Mouse (Mus musculus) right cerebral cortex, postnatal 10 days (tissue): ENCODE measurements around the gene Myo9b.
"Not testable (repeated sequence)": the region's sequence is repeated elsewhere in the genome, so short reads cannot be mapped to it uniquely, and the experiment has no call there.

Experiments used
- DNase-seq, 2 experiments: peaks; one replicate each; pipeline ENCODE4 v3.0.0; 2021; ENCODE audit warnings: low spot score in 2 of 2

Myo9b gene

DNA sequence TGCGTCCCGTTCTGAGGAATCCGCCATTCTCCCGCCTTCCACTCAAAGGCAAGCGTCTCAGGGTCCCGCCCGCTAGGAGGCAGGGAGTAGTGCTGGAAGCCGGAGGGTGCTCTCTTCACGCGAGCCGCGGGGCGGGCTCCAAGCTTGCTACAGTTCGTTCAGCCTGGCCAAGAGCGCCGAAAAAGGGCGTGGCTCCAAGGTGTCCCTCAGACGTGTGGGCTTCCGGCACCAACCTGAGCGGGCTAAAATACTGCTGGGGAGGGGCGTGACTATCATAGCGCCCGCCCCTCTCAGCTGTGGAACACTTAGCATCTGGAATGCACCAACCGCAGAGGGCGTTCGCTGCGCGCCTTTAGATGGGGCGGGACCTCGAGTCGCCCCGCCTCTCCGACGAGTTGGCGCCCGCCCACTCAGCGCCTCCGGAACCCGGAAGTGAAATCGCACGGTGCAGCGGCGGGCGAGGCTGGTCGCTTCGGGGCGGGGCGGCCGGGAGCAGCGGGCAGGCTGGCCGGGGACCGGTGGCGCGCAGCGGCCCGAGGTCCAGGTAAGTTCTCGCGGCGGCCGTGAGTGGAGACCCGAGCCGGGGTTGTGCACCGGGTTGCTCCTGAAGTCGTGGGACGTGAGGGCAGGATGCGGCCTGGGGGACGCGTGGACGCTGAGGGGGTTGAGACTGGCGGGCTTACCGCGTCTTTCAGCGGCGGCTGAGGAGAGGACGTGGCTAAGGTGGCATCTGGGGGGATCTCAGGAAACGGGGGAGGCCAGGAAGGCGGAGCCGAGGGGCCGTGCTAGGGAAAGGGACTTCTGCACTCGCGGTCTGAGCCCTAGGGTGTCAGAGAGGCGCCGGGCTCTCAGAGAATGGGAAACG, at the start of gene Myo9b, which contains the start of gene Haus8:
Gene Myo9b (plus strand): TSS at position 429 of the 865 bp plus-strand sequence.
Gene Haus8 (minus strand): TSS at position 649 of the 865 bp plus-strand sequence.
- DNase-seq, result peak; percentile 97 to 99

DNA sequence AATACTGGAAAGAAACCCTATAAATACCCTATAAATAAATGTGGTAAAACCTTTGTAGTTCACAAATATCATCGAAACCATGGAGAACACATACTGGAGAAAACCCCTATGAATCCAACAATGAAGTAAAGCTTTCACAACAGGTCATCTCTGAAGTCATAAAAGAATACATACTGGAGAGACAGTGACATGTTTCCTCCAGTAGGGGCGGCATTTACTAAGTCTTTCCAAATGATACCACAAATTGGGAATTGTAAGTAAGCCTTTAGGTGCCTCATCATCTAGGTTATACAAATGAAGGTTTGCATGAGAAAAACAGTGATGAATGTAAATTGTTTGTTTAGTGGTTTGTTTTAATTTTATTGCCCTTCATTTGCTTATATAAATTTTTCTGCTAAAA, 48.0 kb upstream of the Myo9b start:
- no peak for DNase-seq

DNA sequence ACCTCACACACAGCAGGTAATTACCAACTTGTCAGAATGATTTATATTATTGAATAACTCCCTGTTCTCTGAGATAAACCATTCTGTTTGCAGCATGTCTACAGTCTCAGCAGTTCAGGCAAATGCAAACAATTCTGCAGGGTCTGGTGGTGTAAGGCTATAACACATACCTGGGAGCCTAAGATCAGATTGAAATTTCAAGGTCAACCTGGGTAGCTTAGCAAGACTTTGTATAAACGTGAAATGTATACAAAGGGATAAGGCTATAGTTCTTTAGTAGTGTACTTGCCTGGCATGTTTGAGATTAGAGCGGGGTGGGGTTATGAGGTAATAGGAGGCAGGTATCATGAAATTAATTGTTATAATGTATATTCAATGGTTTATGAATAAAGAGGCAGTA, 29.8 kb upstream of the Myo9b start:
- no peak for DNase-seq

DNA sequence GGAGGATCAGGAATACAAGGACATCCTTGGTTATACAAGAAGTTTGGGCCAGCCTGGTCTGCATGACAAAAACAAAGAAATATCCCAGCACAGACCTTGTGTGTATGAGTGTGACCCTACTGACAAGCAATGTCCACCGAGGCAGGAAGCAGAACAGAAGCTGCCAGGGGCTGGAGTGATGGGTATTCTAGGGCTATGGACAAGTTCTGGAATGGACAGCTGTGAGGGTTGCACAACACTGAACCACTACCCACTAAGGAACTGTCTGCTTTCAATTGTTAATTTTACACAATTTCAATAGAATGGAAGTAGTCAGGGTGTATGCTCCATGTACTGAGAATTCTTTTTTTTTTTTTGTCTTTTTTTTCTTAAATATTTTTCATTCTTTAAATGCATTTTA, 24.3 kb upstream of the Myo9b start:
- no peak for DNase-seq

DNA sequence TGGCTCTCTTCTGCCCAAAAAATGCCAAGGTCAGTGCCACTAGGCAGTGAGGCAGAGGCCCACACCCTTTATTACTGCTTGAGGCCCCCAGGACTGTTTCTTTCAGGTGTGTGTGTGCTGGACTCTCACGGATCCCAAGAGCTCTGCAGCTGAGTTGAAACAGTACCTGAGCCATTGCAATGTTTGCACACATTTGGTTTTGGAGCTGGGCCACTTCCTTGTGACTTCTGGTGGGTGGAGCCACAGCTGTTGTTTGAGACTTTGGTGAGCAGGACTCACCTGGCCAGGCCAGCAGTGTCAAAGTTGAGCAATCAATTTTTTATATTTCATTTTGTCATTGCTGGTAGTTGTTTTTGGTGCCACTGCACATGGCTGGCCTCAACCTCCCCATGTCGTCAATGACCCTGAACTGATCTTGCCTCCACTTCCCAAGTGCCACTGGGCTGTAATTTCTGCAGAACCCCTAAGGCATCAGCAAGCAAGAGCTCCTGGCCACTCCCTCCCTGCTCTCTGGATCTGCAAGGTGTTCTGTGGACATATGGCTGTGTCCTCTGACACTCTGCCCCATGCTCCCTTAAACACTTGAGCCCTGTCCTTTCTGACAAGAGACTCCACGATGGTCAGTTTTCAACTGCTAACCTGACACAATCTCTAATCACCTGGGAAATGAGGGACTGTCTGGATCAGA, 15.8 kb upstream of the Myo9b start:
- no peak for DNase-seq

DNA sequence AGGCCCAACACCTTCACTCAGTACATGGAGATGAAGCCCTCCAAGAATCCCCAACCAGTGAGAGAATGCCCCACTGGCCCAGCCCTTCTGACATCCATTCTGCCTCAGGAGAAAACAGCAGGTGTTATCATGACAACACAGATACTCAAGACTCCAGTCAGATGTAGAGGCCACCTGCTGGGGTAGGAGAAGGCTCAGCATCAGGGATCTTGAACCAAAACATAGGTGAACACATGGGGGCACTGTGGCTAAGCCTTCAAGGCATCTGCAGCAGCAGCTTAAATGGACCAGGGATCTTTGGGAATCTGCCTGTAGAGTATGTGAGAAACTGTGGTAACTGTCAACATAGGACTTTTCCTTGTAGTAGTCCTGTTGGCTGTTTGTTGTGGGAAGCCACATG, 11.3 kb upstream of the Myo9b start:
- no peak for DNase-seq

DNA sequence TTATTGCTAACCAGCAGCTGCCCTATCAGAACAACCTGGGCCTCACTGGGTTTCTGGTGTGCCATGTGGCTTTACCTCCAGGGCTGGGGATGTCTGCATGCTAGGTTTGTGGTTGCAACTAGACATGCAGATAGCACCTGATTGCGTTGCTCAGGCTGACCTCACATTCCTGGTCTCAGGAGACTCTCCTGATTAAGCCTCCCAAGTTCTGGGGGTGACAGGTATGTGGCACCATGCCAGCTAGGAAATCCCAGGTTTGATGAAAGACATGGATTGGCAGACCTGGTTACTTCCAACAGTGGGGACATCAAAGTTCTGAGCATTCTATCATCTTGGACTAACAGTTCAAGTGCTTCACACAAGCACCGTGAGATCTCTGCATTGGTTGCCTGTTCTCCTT, 4.8 kb upstream of the Myo9b start:
- DNase-seq, result no peak

DNA sequence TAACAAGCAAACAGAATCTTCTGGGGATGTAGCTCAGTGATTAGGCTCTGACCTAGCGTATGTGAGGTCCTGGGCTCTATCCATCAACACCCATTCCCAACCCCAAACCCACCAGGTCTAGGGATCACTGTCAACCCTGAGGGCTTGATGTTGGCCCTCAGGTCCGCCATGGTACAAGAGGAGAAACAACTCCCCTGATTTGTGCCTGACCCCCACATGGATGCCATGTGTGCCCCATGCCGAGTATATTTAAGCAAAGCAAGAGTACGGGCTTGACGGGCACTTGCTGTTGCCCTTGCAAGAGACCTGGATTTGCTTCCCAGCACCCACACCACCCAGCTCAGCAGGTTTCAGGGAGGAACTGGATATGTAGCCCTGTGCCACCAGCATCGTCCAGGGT, 4.2 kb upstream of the Myo9b start:
- not testable (repeated sequence) for DNase-seq

DNA sequence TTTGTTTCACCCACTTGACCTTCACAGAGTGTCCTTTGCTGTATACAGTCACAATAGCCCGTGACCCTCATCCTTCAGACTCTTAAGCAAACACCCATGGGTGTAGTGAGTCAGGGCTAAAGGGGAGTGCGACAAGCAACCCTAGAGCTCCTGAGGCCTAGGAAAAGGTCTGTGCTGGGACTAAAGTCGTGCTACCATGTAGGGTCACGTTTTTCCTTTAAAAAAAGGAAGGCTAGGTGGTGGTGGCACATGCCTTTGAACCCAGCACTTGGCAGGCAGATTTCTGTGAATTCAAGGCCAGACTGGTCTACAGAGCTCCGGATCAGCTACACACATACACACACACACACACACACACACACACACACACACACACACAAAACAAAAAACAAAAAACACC, 884 bp upstream of the Myo9b start:
- no peak for DNase-seq

DNA sequence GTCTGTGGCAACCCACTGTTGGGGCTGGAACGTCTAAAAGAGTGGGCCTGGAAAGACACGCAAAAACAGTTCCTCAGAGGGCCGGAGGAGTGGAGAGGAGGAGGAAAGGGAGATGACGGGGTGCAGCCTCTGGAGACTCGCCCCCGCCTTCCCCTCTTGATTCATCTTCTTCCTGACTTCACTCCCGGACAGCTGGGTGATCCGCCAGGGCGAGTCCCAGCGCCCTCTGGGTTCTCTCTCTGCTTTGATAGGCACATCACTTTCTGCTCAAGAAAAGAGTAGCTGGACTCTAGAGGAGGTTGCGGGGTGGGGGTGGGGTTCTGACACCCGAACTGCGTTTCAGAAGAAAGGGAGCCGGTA, 617 bp downstream of the Myo9b start:
- DNase-seq, result peak; percentile 49 to 66

DNA sequence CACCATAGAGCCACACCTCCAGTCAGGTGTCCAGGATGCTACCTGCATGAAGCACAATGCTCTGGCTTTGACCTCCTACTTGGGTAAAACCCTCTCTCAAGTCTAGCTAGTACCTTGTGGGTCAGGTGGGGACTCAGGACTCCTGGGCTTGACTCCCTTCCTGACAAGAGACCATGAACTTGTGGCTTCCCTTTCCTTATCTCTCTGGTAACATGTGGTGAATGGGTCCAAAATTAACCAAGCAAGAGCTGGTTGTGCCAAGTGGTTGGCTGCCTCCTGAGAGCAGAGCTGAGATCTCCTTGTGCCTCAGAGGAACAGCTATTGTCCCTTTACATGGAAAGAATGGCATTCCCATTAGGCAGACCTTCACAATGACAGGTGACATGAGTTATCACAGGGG, 2.0 kb downstream of the Myo9b start:
- DNase-seq, result no peak

DNA sequence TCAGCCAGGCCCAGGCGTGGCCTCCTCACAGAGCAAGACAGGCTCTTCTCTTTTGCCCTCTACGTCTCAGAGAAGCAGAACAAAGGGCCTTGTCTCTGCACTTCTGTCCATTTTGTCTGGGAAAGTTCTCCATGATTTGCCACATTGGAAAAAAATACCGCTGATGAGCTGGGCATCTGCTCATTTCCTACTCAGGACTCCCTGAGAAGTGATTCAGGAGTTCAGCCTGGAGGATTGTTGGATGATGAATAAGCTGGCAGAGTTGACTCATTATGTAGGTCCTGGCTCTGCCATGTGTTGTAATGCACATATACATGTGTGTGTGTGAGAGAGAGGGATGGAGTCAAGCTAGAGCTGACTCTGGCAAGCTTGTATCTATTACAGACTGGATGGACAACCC, 3.7 kb downstream of the Myo9b start:
- no peak for DNase-seq

DNA sequence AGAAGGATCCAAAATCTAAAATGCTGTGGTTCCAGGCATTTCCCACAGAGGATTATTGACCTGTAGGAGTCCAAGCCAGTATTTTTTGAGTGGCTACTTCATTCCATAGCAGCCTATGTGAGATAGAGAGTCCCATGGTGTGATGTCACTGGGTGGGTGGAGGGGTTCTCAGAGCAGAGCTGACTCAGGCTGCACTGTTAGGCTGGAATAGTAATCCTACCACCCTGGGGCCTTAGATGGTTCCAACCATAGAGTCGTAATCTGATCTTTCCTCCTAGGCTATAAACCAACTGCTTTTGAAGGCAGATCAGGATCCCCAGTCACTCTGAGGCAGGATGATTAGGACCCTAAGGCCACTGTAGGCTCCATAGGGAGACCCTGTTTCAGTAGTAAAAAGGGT, 6.9 kb downstream of the Myo9b start:
- not testable (repeated sequence) for DNase-seq

DNA sequence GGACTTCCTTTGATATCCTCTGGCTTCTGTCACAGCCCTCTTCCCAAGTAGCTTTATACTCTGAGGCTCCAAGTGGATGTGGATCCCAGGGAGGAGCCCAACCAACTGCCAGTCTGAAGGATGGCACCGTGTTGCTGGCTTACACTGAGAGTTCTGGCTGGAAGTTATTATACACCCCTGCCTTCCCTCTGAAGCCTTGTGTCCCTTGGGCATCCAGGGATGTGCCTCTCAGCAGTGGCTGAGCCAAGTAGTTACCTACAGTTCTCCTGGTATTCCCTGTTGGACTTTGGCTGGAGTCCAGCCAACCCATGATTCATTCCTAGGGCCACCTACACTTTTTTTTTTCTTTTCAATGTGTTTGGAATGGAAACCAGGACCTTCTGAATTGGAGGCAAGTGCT, 9.2 kb downstream of the Myo9b start:
- not testable (repeated sequence) for DNase-seq

DNA sequence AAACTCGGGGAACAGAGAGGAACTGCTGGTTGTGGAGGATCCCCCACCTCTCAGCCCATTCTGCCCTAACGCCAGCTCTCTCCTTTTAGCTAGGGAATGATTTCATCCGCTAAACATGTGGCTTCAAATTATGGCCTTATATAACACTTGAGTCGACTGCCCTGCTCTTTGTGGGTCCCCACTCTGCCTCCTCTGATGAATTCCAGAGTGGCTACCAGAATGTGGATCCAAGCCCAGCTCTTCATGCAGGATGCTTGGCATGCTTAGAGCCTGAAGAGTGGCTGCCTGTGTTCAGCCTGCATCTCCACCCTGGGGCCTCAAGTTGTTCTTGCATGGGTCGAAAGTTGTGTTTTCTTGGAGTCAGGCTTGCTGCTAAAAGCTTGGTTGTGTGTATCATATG, 10.1 kb downstream of the Myo9b start:
- DNase-seq, result no peak

DNA sequence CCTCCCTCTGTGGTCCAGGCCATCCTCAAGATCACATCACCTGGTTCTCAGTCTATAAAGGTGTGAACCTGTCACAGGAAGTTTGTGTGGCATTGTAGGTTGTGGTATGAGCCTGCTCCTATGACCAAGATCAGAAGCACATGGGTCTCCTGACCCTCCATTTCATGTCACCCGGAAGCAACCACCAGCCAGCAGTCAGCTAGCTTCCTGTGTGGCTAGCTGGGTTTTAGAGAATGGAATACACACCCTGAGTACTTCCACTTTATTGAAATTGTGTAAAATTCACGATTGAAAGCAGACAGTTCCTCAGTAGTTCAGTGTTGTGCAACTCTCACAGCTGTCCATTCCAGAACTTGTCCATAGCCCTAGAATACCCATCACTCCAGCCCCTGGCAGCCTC, 13.7 kb downstream of the Myo9b start:
- not testable (repeated sequence) for DNase-seq

DNA sequence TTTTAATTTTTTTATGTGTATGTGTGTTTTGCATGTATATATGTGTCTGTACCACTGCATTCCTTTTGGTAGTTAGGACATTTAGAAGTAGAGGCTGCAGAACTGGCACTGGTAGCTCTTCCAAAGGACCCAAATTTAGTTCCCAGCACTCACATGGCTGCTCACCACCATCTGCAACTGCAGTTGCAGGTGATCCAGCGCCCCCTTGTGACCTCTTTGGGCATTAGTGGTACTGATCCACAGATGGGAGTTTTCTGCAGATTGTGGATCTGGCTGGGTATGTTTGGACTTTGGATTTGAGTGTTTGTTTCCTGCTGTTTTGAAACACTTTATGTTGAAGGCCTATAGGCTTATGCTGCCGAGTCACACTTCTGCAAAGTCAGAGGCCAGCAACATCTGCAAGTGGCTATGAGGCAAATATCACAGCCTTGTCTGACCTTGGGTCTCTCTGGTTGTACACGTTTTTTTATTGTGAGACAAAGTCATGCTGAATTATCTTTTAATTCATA, 16.0 kb downstream of the Myo9b start:
- no peak for DNase-seq

DNA sequence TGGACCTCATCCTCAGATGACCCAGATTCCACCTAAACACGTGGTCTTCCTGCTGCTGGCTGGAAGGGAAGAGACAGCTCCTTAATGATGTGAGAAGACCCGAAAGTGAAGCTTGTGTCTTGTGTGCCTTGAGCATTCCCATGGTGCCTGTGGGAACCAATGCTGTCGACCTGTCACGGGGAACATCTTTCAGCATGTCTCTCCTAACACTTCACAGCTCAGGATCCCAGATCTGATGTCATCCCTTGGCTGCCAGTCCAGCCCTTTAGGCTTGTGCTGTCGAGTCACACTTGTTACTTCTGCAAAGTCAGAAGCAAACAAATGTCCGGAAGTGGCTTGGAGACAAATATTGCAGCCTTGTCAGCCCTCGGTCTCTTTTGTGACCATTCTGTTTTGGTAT, 16.6 kb downstream of the Myo9b start:
- no peak for DNase-seq

DNA sequence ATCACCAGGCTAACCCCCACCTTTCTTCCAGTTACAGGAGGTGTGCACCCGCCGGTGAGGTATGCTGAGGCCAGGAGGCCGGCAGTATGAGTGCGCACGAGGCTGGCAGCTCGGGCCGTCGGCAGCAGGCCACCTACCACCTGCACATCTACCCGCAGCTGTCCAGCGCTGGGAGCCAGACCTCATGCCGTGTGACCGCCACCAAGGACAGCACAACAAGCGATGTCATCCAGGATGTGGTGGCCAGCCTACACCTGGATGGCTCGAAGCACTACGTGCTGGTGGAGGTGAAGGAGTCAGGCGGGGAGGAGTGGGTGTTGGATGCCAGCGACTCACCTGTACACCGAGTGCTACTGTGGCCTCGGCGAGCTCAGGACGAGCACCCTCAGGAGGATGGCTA, 17.7 kb downstream of the Myo9b start:
- DNase-seq, result no peak

DNA sequence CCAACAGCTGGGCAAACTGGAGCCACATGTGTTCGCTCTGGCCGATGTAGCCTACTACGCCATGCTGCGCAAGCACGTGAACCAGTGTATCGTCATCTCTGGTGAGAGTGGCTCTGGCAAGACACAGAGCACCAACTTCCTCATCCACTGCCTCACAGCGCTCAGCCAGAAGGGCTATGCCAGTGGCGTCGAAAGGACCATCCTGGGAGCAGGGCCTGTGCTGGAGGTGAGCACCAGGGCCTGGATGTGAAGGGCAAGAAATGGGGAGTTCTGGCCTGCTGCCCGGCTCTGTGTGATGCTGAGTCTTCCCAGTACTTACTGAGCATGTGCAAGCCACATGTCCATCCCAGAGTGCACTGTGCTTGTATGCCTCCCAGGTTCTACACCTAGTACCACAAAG, 18.4 kb downstream of the Myo9b start:
- DNase-seq, result no peak

DNA sequence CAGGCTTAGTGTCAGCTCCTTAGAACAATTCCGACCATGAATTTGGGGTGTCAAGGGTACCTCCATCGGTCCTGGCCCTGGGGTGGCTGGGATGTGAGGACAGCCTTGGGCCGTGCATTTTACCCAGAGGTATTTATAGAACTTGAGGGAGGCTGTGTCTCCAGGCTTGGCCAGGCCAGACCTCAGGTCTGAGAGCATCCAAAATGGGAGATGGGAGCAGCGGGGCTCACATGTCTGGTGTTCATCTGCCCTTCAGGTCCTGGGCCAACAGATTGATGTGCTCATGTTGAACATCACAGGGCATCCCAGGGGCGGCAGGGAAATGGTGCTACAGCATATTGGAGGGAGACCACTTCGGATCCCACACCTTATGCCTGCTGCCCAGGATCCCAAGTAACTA, 18.8 kb downstream of the Myo9b start:
- no peak for DNase-seq

DNA sequence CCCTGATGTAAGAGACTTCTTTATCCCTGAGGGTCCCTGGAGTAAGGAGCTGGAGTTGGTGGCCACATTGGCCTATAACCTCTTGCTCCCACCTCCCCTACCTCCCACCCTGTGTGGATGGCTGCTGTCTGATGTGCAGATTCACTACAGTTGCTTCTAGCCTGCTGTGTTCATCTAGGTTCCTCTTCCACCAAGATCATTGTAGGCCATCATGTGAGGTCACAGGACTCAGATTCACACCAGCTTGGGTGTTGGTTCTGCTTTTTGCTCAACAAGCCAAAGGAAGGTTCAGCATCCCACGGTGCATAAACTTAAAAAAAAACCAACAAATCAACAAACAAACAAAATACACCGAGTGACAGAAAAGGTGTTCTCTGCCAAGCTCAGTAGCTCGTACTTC, 21.4 kb downstream of the Myo9b start:
- not testable (repeated sequence) for DNase-seq

DNA sequence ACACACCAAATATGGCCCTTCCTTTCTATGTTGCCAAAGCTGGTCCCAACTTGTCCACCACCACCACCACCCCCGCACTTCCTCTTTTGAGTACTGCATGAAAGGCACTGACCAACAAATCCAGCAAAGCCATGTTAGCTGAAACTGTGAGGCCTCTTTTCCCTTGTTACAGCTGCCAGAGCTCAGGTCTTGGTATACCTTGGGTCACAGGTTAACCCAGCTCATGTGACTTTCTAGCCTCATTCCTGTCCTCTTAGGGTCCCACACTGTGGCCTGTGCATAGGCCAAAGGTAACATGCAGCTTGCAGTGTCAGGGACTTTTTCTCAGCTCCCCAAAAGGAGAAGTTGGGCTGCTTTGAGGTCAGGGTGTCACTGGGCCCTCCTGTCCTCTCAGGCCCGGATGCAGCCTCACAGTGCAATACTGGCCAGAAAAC, 23.7 kb downstream of the Myo9b start:
- no peak for DNase-seq
